In the genomic region with DNA sequence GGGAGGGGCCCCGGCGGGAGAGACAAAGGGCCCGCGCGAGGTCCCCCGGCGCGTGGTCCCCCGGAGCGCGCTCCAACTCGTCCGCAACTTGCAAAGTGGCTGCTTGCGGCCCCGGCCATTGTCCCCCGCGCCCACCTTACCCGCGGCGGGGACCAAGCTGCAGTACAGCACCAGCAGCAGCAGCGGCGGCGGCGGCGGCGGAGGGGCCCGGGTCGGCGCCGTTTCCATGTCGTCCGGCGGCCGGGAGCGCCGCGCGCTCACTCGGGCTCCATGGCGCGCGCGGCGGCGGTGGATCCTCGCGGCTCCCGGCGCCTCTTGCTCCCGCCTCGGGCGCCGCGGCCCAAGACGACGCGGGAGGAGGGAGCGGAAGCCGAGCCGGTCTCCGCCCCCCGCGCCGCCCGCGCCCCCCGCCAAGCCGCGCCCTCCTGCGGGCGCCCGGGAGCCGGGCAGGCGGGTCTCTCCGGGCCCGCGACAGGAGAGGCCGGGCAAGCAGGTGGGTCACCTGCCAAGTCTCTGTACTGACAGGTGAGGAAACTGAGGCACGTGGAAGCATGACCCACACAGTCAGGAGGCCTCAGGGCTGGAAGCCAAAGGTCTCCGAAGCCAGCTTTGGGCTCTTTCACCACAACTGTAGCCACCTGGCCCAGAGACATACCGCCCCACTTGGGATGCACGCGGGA, we compare ENCODE assay signal across 8 mouse cellular contexts. TPM values are rescaled to one million over a fixed set of nuclear protein-coding genes. Genes with fewer than 3 reads are reported as not detected.
DNase-seq lines count a peak whose midpoint lies in the region; ATAC-seq and TF ChIP-seq lines count a peak whose summit lies in the region.

A gene (minus strand): TSS at position 350 of the 680 bp plus-strand sequence.

- H3K9ac ChIP-seq in heart, postnatal 0 days (replicated peaks; ENCODE audit: low read depth, low read length): peak within 1 kb of the TSS; percentile 89

- H3K79me2 ChIP-seq in C2C12 (ENCODE audit: control insufficient read depth, insufficient read depth): peaks cover 40% of the 10 kb centered on the region

- H3K36me3 ChIP-seq in C2C12 (ENCODE audit: control insufficient read depth, insufficient read depth): no peaks in the 10 kb centered on the region
- no peaks in the 10 kb centered on the region for H3K36me3 ChIP-seq in heart, postnatal 0 days (replicated peaks; ENCODE audit: control insufficient read depth, insufficient read depth, low read length)

- H3K79me3 ChIP-seq in C2C12 (ENCODE audit: low read depth): peaks cover 30% of the 10 kb centered on the region

- no peak for TF ChIP-seq EP300 in heart, postnatal 0 days (IDR thresholded peaks at IDR 0.05; ENCODE audit: low read depth)

- peak within 1 kb of the TSS; percentile 50 for H3K4me3 ChIP-seq in C2C12 (ENCODE audit: insufficient read depth, poor library complexity, severe bottlenecking)
- peak within 1 kb of the TSS; percentile 73 for H3K4me3 ChIP-seq in embryonic fibroblast, embryonic 13.5 days (ENCODE audit: insufficient read depth, low read length)
- peak within 1 kb of the TSS; percentile 88 for H3K4me3 ChIP-seq in heart, postnatal 0 days (ENCODE audit: low read depth, low read length)

- H3ac ChIP-seq in C2C12 (ENCODE audit: control insufficient read depth, insufficient read length, low read depth): peak within 1 kb of the TSS; percentile 80

- H3K9me3 ChIP-seq in heart, postnatal 0 days (replicated peaks; ENCODE audit: control insufficient read depth, low read length): no peaks in the 10 kb centered on the region

- 0 out of 2 replicates have a peak, but pooled peaks have one; percentile 35 for TF ChIP-seq POLR2A in embryonic fibroblast, embryonic 13.5 days (IDR thresholded peaks at IDR 0.05; ENCODE audit: low read depth, low read length)

- ATAC-seq in heart, postnatal 0 days (ENCODE audit: insufficient read depth, low read depth): peak; percentile 51; the same call in 1 of the 2 replicates
- ATAC-seq in megakaryocyte progenitor cell, adult 5-6 weeks (replicated peaks; ENCODE audit: poor library complexity): peak; percentile 35

- no peaks in the 10 kb centered on the region; the same call in 1 of the 2 replicates for H3K4me1 ChIP-seq in embryonic fibroblast, embryonic 13.5 days (ENCODE audit: control insufficient read depth, insufficient read depth, low read length)
- peaks cover 27% of the 10 kb centered on the region for H3K4me1 ChIP-seq in heart, postnatal 0 days (ENCODE audit: control insufficient read depth, insufficient read depth)

- under 1% methylated on average over 58 of the region's 83 CpGs for WGBS in heart, postnatal 0 days

- DNase-seq in NIH3T3 (ENCODE audit: low read depth): peak; percentile 75
- no peak for DNase-seq in heart, postnatal 0 days (ENCODE audit: low spot score)
- peak; percentile 76 to 84 for DNase-seq in kidney, postnatal 4 days
- peak; percentile 55 for DNase-seq in testis, postnatal 14 days (ENCODE audit: low spot score)
- DNase-seq in cerebellum, adult 18-20 months: no peak

- H3K27ac ChIP-seq in embryonic fibroblast, embryonic 13.5 days (ENCODE audit: insufficient read depth, low read length): peak within 1 kb of the TSS; percentile 9; the same call in 1 of the 2 replicates
- peak within 1 kb of the TSS; percentile 85 for H3K27ac ChIP-seq in heart, postnatal 0 days (ENCODE audit: low read depth)

- H3K4me2 ChIP-seq in heart, postnatal 0 days (ENCODE audit: low read depth, low read length): peak within 1 kb of the TSS; percentile 99

- no peak for TF ChIP-seq CTCF in C2C12 (IDR thresholded peaks at IDR 0.05; ENCODE audit: control insufficient read depth, insufficient read depth, insufficient read length)
- no peak for TF ChIP-seq CTCF in embryonic fibroblast, embryonic 13.5 days (IDR thresholded peaks at IDR 0.05; ENCODE audit: borderline replicate concordance, insufficient read depth, low read length)
- TF ChIP-seq CTCF in heart, postnatal 0 days (IDR thresholded peaks at IDR 0.05; ENCODE audit: low read depth): no peak

- H3K27me3 ChIP-seq in C2C12 (ENCODE audit: control insufficient read depth, insufficient read depth, insufficient read length): no peaks in the 10 kb centered on the region
- H3K27me3 ChIP-seq in heart, postnatal 0 days (ENCODE audit: control insufficient read depth, insufficient read depth, low read length): no peaks in the 10 kb centered on the region

TF ChIP-seq in C2C12, 6 proteins besides CTCF, POLR2A, EP300 and RAD21:
- no peak for TF ChIP-seq CEBPB (IDR thresholded peaks at IDR 0.05; ENCODE audit: low read depth)
- TF ChIP-seq MYOG (IDR thresholded peaks at IDR 0.05; ENCODE audit: control insufficient read depth, extremely low read depth, insufficient read length): no peak
- TF ChIP-seq MYOD1 (IDR thresholded peaks at IDR 0.05; ENCODE audit: control insufficient read depth, insufficient read length, low read depth): no peak
- TF ChIP-seq USF1 (IDR thresholded peaks at IDR 0.05; ENCODE audit: low read depth): no peak
- TF ChIP-seq MAX (IDR thresholded peaks at IDR 0.05): no peak
- TF ChIP-seq FOSL1 (IDR thresholded peaks at IDR 0.05; ENCODE audit: insufficient read depth, low read length, poor library complexity, severe bottlenecking): no peak

RNA-seq across cellular contexts. Expression of the gene that starts here (rescaled TPM):
- polyA plus RNA-seq in C2C12 (2012; fragmentation: generic; extraction: Trizol): 33.8 TPM
- polyA plus RNA-seq in embryonic fibroblast, embryonic 13.5 days (2011; ENCODE audit: insufficient read length, low read depth, missing spikeins): 32.0 and 32.7 TPM in 2 replicates
- total RNA-seq in heart, postnatal 0 days (2014; rRNA removed; ENCODE audit: low replicate concordance): 28.0 and 30.5 TPM in 2 replicates
- polyA plus RNA-seq in heart, postnatal 0 days (2015; fragmentation: Nextera tagmentation; extraction: Ambion mirVana): 1.8 and 1.9 TPM in 2 replicates
- total RNA-seq in megakaryocyte progenitor cell, adult 5-6 weeks (2015): 20.3 and 22.4 TPM in 2 replicates
- total RNA-seq in megakaryocyte progenitor cell, adult 5-6 weeks (2017): 17.3 and 20.4 TPM in 2 replicates

Comparison
In these comparisons a context has a peak if more than half of its experiments do, and no peak if none do; other contexts are left out.
1. RNA of the gene that starts here (polyA plus RNA-seq): 33.8 TPM in C2C12 (single experiment) and 32.0 to 32.7 TPM in embryonic fibroblast, embryonic 13.5 days; 1.8 to 1.9 TPM in heart, postnatal 0 days; every median in the first group is over 10 times any median in the second.
2. DNase-seq: peak in NIH3T3 (single experiment), kidney, postnatal 4 days (2 of 2) and testis, postnatal 14 days (single experiment); none in heart, postnatal 0 days (single experiment) and cerebellum, adult 18-20 months (0 of 2).
3. Peak in every context shown above with its lines, with median percentiles within 50 percentile points of each other: H3K4me3 ChIP-seq.